Mouse (Mus musculus): ENCODE data around the gene Klhl26. TPM values are rescaled to one million over a fixed set of nuclear protein-coding genes. Genes with fewer than 3 reads are reported as not detected.
A peak's percentile ranks its signal among the peaks of the same experiment; 100 is the strongest.

The Klhl26 gene
- polyA plus RNA-seq, 1 experiment from 2014 or later, result 25.6 TPM

DNA sequence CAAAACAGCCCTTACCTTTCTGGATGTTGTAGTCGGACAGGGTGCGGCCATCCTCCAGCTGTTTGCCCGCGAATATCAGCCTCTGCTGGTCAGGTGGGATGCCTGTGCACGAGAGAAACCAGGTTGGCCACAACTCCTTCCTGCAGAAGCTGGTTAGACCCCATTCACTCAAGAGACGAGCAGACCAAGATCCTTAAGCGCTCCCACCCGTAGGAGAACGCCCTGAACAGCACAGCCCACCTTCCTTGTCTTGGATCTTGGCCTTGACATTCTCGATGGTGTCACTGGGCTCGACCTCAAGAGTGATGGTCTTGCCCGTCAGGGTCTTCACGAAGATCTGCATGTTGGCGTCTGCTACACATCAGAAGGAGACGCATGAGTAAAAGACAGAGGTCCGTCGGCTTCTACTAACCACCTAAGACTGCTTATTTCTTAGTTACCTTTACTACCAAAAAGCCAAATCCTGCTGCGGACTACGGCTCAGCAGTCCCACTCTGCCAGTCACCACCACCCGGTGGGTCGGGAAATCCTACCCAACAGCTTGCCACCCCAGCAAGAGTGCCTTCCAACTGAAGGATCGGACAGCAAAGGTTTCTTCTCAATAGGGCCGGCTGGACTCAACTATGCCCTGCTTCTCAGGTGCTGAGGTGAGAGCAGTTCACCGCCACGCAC, 32.6 kb upstream of the Klhl26 start:
- WGBS, result 14% methylated on average over 25 of the region's 25 CpGs
- H3K27me3 ChIP-seq, result no peaks in the 10 kb centered on the region
- peaks cover 52% of the 10 kb centered on the region for H3K4me1 ChIP-seq (replicated peaks)
- H3K9ac ChIP-seq, result peak overlapping the region; percentile 88
- H3K9me3 ChIP-seq, result no peaks in the 10 kb centered on the region
- ATAC-seq (ENCODE audit: low read depth), result no peak
- H3K36me3 ChIP-seq, result peaks cover 37% of the 10 kb centered on the region
- H3K4me2 ChIP-seq, result peak overlapping the region; percentile 99
- H3K27ac ChIP-seq (replicated peaks), result peak overlapping the region; percentile 97
- peak overlapping the region; percentile 97 for H3K4me3 ChIP-seq

DNA sequence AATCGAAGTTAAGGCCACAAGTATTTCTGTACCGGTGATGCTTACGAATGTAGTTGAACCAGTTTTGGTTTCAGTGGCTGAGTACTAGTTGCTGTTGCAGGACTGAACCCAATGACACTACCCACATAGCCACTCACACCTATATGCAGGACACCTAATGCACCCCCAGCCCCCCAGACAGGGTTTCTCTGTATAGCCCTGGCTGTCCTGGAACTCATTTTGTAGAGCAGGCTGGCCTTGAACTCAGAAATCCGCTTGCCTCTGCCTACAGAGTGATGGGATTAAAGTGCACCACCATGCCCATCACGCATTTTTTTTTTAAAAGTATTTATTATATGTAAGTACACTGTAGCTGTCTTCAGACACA, 30.2 kb upstream of the Klhl26 start:
- Histone ChIP-seq H3K27ac (replicated peaks) (no peak overlapping the region), H3K4me2 (peak overlapping the region; percentile 86; the same call in 1 of the 2 replicates), H3K27me3 (peaks cover 22% of the 10 kb centered on the region), H3K9me3 (no peaks in the 10 kb centered on the region), H3K36me3 (peaks cover 20% of the 10 kb centered on the region), H3K4me1 (replicated peaks) (peaks cover 72% of the 10 kb centered on the region), H3K9ac (0 out of 2 replicates have a peak overlapping the region, but pooled peaks have one; percentile 96), H3K4me3 (peak overlapping the region; percentile 74; the same call in 1 of the 2 replicates)
- ATAC-seq (ENCODE audit: low read depth), result no peak
- 63% methylated on average over 5 of the region's 5 CpGs for WGBS

GRCm38 (mm10) chr8:70506328-70507026, 29.7 kb upstream of the Klhl26 start, which contains the start of gene Rex1bd:
Rex1bd (minus strand) TSS chr8:70506752.
- peak; percentile 82 for ATAC-seq (ENCODE audit: low read depth)
- 3% methylated on average over 40 of the region's 40 CpGs for WGBS
- H3K36me3 ChIP-seq, result peaks cover 20% of the 10 kb centered on the region
- H3K4me2 ChIP-seq, result peak within 1 kb of the TSS; percentile 86
- peak within 1 kb of the TSS; percentile 96 for H3K9ac ChIP-seq
- peaks cover 72% of the 10 kb centered on the region for H3K4me1 ChIP-seq (replicated peaks)
- H3K4me3 ChIP-seq, result peak within 1 kb of the TSS; percentile 74
- H3K27ac ChIP-seq (replicated peaks), result peak within 1 kb of the TSS; percentile 96
- peaks cover 27% of the 10 kb centered on the region for H3K27me3 ChIP-seq
- no peaks in the 10 kb centered on the region for H3K9me3 ChIP-seq

DNA sequence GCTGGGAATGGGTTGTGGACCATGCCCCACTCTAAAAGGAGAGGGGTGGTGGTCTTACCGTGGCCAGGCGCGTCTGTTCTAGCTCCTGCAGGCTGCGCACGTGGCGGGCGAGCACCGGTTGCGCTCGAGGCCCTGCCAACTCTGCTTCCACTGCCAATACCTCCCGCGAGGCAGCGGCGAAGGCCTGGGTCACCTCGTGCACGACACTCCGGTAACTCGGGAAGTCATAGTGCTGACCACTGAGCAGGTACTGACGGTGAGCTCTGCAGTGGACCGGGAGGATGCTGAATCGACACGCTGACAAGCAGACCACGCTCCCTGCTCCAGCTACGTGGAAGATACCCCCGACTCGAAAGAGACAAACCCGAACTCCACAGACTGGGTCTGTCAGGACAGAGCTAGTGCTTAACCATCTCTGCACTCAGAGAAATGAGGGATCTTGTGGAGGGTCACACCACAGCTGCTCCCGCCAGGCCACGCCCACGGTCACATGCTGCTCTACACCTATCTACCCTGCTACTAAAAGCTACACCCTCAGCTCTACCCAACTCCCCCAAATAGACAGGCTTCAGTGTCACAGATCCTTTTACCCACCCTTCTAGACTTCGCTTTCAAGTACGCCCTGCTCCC, 29.0 kb upstream of the Klhl26 start:
- H3K36me3 ChIP-seq, result peaks cover 20% of the 10 kb centered on the region
- peaks cover 34% of the 10 kb centered on the region for H3K27me3 ChIP-seq
- H3K4me3 ChIP-seq, result peak overlapping the region; percentile 74
- H3K27ac ChIP-seq (replicated peaks), result peak overlapping the region; percentile 96
- H3K9me3 ChIP-seq, result no peaks in the 10 kb centered on the region
- peak; percentile 5 for ATAC-seq (ENCODE audit: low read depth)
- H3K4me2 ChIP-seq, result peak overlapping the region; percentile 86
- peak overlapping the region; percentile 96 for H3K9ac ChIP-seq
- H3K4me1 ChIP-seq (replicated peaks), result peaks cover 71% of the 10 kb centered on the region
- 38% methylated on average over 32 of the region's 32 CpGs for WGBS

GRCm38 (mm10) chr8:70504851-70505250, 28.1 kb upstream of the Klhl26 start:
- Histone ChIP-seq H3K4me2 (peak overlapping the region; percentile 86), H3K9ac (peak overlapping the region; percentile 96; the same call in 1 of the 2 replicates)
- no peak for ATAC-seq (ENCODE audit: low read depth)

DNA sequence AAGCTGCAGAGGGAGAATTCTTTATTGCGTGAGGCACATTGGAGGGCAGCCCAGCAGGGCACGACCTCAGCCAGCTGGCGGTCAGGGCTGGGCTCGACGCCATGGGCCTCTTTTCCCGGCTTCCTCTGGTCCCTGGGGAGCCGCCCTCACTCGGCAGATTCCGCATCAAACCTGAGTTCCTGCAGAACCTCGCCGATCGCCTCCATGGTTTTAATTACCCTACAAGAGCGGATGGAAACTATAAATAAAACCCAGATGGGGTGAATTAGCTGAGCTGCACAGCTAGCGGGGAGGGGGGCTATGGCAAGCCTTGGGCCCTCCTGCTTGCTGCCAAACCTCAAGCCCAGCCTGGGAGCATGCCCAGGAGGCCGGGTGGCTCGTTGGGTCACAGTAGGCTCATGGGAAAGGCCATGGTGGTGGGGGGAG, 27.5 kb upstream of the Klhl26 start:
- peaks cover 20% of the 10 kb centered on the region for H3K36me3 ChIP-seq
- H3K9ac ChIP-seq, result no peak overlapping the region
- no peak overlapping the region for H3K4me3 ChIP-seq
- no peak overlapping the region for H3K27ac ChIP-seq (replicated peaks)
- WGBS, result 29% methylated on average over 16 of the region's 16 CpGs
- peak overlapping the region; percentile 7; the same call in 1 of the 2 replicates for H3K4me2 ChIP-seq
- no peaks in the 10 kb centered on the region for H3K9me3 ChIP-seq
- ATAC-seq (ENCODE audit: low read depth), result no peak
- peaks cover 69% of the 10 kb centered on the region for H3K4me1 ChIP-seq (replicated peaks)
- peaks cover 49% of the 10 kb centered on the region for H3K27me3 ChIP-seq

More at GRCm38 (mm10) chr8:70504851-70505250, 28.1 kb upstream of the Klhl26 start:
- Histone ChIP-seq H3K27me3 (peaks cover 44% of the 10 kb centered on the region), H3K27ac (replicated peaks) (no peak overlapping the region), H3K9me3 (no peaks in the 10 kb centered on the region), H3K36me3 (peaks cover 20% of the 10 kb centered on the region), H3K4me1 (replicated peaks) (peaks cover 74% of the 10 kb centered on the region), H3K4me3 (peak overlapping the region; percentile 74)
- 77% methylated on average over 3 of the region's 3 CpGs for WGBS

DNA sequence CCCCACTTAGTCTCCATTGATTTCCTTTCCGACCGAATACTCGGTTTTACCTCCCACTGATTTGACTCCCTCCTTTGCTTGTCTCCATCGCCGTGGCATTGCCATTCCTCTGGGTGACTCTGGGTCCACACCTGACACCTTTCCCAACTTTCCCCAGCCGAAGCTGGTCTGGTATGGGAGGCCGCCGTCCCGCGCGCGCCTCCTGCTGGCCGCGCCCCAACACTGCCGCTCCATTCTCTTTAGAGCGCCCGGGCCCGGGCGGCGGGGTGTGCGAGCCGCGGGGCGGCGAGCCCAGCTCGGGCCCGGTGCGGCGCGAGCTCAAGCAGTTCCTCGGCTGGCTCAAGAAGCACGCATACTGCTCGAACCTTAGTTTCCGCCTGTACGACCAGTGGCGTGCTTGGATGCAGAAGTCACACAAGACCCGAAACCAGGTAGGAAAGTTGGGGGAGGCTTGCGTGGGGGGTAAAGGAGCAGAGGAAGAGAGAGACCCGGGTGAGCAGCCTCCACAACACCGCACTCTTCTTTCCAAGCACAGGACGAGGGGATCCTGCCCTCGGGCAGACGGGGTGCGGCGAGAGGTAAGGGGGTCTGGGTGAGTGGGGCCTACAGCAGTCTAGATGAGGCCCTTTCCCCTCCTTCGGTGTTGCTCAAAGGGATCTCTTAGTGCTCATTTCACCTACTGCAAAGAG, 26.4 kb upstream of the Klhl26 start:
- Histone ChIP-seq H3K9me3 (no peaks in the 10 kb centered on the region), H3K27me3 (peaks cover 60% of the 10 kb centered on the region), H3K4me1 (replicated peaks) (peaks cover 59% of the 10 kb centered on the region), H3K4me3 (no peak overlapping the region), H3K4me2 (peak overlapping the region; percentile 2; the same call in 1 of the 2 replicates), H3K36me3 (peaks cover 13% of the 10 kb centered on the region), H3K27ac (replicated peaks) (no peak overlapping the region), H3K9ac (0 out of 2 replicates have a peak overlapping the region, but pooled peaks have one; percentile 4)
- 13% methylated on average over 46 of the region's 46 CpGs for WGBS
- ATAC-seq (ENCODE audit: low read depth), result no peak

GRCm38 (mm10) chr8:70502540-70502939, 25.8 kb upstream of the Klhl26 start:
- 33% methylated on average over 12 of the region's 12 CpGs for WGBS
- Histone ChIP-seq H3K4me2 (peak overlapping the region; percentile 0; the same call in 1 of the 2 replicates), H3K4me1 (replicated peaks) (peaks cover 59% of the 10 kb centered on the region), H3K27me3 (peaks cover 67% of the 10 kb centered on the region), H3K9ac (0 out of 2 replicates have a peak overlapping the region, but pooled peaks have one; percentile 13), H3K27ac (replicated peaks) (no peak overlapping the region), H3K9me3 (no peaks in the 10 kb centered on the region), H3K4me3 (no peak overlapping the region), H3K36me3 (peaks cover 8% of the 10 kb centered on the region)
- no peak for ATAC-seq (ENCODE audit: low read depth)

GRCm38 (mm10) chr8:70501820-70502529, 25.2 kb upstream of the Klhl26 start:
- H3K4me1 ChIP-seq (replicated peaks), result peaks cover 57% of the 10 kb centered on the region
- H3K4me3 ChIP-seq, result no peak overlapping the region
- ATAC-seq (ENCODE audit: low read depth), result no peak
- H3K27ac ChIP-seq (replicated peaks), result no peak overlapping the region
- peak overlapping the region; percentile 13; the same call in 1 of the 2 replicates for H3K9ac ChIP-seq
- peak overlapping the region; percentile 0; the same call in 1 of the 2 replicates for H3K4me2 ChIP-seq
- H3K9me3 ChIP-seq, result no peaks in the 10 kb centered on the region
- 8% methylated on average over 23 of the region's 23 CpGs for WGBS
- peaks cover 72% of the 10 kb centered on the region for H3K27me3 ChIP-seq
- peaks cover 2% of the 10 kb centered on the region for H3K36me3 ChIP-seq

DNA sequence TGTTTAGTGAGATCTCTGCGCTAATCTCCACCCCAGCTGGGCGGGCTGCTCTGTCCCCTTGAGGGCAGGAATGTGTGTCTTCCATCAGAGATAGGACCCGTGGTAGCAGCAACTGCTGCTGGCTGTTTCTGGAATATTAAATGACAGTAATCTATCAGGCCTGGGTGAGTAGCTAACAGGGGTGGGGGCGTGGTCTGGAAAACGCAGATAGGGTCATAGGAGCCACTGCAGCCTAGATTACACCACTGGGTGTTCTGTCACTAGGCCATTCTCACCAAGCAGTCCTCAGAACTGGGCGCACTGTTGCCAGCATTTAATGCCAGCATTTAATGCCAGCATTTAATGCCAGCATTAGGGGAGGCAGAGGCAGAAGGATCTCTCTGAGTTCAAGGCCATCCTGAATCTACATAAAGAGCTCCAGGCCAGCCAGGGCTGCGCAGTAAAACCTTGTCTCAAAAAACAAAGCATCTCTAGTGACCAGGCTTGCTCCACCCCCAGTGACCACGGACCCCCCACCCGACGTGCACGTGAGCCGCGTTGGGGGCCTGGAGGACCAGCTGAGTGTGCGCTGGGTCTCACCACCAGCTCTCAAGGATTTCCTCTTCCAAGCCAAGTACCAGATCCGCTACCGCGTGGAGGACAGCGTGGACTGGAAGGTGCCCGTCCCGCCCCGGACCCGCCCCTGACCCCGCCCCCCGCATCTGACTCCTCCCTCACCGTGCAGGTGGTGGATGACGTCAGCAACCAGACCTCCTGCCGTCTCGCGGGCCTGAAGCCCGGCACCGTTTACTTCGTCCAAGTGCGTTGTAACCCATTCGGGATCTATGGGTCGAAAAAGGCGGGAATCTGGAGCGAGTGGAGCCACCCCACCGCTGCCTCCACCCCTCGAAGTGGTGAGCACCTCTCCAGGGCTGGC, 23.9 kb upstream of the Klhl26 start:
- Histone ChIP-seq H3K9ac (no peak overlapping the region), H3K4me1 (replicated peaks) (peaks cover 51% of the 10 kb centered on the region), H3K36me3 (no peaks in the 10 kb centered on the region), H3K4me3 (0 out of 2 replicates have a peak overlapping the region, but pooled peaks have one; percentile 10), H3K27ac (replicated peaks) (no peak overlapping the region), H3K4me2 (peak overlapping the region; percentile 28), H3K9me3 (no peaks in the 10 kb centered on the region), H3K27me3 (peaks cover 86% of the 10 kb centered on the region)
- ATAC-seq (ENCODE audit: low read depth), result no peak
- WGBS, result 9% methylated on average over 39 of the region's 39 CpGs
